Mouse (Mus musculus): ENCODE data around the gene Arpp19. TPM values are rescaled to one million over a fixed set of nuclear protein-coding genes. Genes with fewer than 3 reads are reported as not detected.

Arpp19 gene
- total RNA-seq, 4 experiments from 2014 or later, result 138 to 178 (median 156) TPM

DNA sequence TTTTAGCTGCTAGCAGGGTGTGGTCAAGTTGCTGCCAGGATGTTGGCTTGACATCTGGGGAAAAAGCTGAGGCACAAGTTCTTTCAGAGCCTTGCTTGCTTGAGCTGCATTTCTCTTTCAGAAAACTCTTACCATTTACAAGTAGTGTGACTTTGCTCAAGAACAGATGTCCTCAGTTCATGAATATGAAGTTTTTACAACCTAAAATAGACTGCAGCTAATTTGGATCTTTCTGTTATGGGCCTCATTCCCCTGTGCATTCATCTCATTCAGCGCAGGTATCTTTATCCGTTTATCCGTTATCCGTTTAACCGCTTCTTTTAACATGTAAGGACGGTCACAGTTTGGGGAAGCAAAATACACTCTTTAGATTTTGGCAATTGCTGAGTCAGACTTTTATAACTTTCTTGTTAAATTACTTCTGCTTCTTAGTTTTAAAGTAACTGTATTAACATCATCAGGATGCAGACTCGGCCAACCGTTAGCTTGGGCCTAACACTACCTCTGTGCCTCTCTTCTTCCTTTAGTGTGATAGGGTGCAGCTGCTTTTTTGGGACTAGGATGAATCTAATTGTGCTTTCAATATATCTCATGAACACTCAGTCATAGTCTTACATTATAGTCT is 62.9 kb downstream of the Arpp19 start:
- no peak for DNase-seq (ENCODE audit: low spot score in 2 of 2)

DNA sequence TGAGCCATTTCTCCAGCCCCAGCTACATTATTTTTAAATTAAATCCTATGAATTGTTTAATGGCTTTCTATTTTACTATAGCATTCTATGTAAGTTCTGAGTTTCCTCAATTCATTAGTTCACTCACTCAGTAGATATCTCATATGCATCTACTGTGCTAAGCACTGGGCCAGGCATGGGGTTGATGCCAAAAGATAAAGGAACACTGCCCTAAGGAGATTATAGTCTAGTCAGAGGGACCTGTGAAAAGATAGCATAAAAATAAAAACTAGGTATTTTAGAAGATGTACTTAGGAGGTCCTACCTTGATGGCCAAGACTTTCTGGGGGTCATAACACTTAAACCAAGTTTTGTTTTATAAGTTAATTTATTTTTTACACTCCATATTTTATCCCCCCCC is 64.7 kb downstream of the Arpp19 start:
- no peak for DNase-seq (ENCODE audit: low spot score in 2 of 2)

Other genes starting within 250 kb of the Arpp19 start
- 1 to 10 TPM in 2 of 4 experiments, under 1 TPM in 2; 0.41 to 1.5 (median 0.73) TPM for gene Onecut1, start 175.7 kb upstream of the Arpp19 start, total RNA-seq (2022)
- gene Fam214a, start 84.7 kb upstream of the Arpp19 start, total RNA-seq (2022), result 10 to 100 TPM; 41.4 to 54.5 (median 46.0) TPM
- 100 to 1,000 TPM; 214 to 223 (median 215) TPM for gene Myo5a, start 33.4 kb downstream of the Arpp19 start, total RNA-seq (2022)
- 1 to 10 TPM; 1.7 to 2.1 (median 1.9) TPM for gene Myo5c, start 194.4 kb downstream of the Arpp19 start, total RNA-seq (2022)